Mouse (Mus musculus): ENCODE measurements around the gene Slc9a1.

The Slc9a1 gene

GRCm38 (mm10) chr4:133431508-133431907 lies 62.0 kb downstream of the Slc9a1 start:
- in situ Hi-C loops (cut with MboI; ENCODE audit: low sequenced_read_pairs), result no loop called here

GRCm38 (mm10) chr4:133432560-133433171 lies 63.2 kb downstream of the Slc9a1 start:
- in situ Hi-C loops (cut with MboI; ENCODE audit: low sequenced_read_pairs), result no loop called here

DNA sequence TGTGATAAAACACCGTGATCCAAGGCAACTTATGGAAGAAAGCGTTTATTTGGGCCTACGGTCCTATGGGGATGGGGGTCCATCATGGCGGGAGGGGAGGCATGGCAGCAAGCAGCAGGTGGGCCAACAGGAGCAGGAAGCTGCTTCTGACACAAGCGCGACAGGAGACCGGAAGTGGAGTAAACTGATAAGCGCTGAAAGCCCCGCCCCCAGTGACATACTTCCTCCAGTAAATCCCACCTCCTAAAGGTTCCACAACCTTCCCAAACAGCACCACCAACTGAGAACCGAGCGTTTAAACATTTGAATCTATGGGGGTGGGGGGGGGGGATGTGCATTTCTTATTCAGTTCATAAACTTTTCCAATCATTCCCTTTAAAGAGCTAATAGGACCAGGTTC lies 66.4 kb downstream of the Slc9a1 start:
- in situ Hi-C loops (cut with MboI; ENCODE audit: low sequenced_read_pairs), result no loop called here

- in situ Hi-C loops (cut with MboI; ENCODE audit: low sequenced_read_pairs), result no loop called here
These were observed 70.2 kb downstream of the Slc9a1 start for GRCm38 (mm10) chr4:133439460-133440376.

GRCm38 (mm10) chr4:133440377-133440795 lies 70.9 kb downstream of the Slc9a1 start:
- in situ Hi-C loops (cut with MboI; ENCODE audit: low sequenced_read_pairs), result no loop called here

- in situ Hi-C loops (cut with MboI; ENCODE audit: low sequenced_read_pairs), result no loop called here
These were observed 72.7 kb downstream of the Slc9a1 start for GRCm38 (mm10) chr4:133442194-133442593.

DNA sequence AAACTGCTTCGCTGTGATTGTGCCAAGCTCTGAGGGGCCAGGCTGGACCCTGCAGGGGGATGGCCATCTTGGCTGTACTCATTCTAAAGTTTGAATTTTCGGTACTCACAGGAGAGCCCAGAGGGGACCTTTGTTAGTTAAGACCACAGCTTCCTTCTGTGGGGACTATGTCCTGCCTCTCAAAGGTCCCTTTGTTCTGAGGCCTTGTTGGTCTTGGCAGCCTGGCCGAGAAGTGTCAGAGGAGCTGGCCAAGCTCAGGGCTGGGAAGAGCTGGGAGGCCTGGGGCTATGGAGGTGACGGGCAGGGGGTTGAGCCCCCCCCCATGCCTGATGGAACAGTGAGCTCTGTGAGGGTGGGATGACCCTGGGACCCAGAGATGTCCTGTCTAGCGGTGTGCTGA lies 73.6 kb downstream of the Slc9a1 start:
- in situ Hi-C loops (cut with MboI; ENCODE audit: low sequenced_read_pairs), result no loop called here

DNA sequence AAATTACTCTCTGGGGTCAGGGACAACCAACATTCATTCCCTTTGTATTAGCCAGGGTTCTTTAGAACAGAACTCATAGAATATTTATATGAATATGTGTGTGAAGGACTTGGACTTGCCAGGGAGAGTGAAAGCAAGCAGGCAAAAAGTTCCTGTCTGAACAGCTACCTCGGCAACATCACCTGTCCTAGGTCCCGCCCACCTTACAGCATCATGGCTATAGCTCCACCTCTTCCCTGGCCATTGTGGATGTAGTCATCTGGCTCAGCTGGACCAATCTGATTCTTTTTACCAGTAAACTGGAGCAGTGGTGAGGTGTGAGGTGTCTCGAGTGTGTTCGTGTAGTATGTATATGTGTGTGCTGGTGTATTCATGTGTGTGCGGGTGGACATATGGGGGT lies 76.2 kb downstream of the Slc9a1 start:
- in situ Hi-C loops (cut with MboI; ENCODE audit: low sequenced_read_pairs), result no loop called here

GRCm38 (mm10) chr4:133447366-133447765 lies 77.9 kb downstream of the Slc9a1 start:
- in situ Hi-C loops (cut with MboI; ENCODE audit: low sequenced_read_pairs), result no loop called here

DNA sequence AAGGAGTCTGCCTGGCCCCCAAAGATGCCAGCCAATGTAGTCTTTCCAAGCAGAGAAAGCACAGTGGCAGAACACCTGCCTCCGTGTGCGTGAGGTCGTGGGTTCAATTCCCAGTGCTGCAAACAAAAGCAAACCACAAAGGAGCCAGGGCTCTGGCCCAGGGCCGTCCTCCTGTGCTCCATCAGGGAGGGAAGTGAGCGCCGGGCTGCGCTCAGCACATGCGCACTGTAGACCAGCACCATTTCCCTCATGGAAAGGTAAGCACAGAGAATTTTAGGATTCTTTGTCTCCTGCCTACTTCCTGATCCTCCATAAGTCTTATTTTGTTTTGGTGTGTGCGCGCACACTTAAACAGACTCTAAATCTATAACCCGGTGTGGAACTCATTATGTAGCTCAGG lies 78.5 kb downstream of the Slc9a1 start:
- in situ Hi-C loops (cut with MboI; ENCODE audit: low sequenced_read_pairs), result no loop called here

DNA sequence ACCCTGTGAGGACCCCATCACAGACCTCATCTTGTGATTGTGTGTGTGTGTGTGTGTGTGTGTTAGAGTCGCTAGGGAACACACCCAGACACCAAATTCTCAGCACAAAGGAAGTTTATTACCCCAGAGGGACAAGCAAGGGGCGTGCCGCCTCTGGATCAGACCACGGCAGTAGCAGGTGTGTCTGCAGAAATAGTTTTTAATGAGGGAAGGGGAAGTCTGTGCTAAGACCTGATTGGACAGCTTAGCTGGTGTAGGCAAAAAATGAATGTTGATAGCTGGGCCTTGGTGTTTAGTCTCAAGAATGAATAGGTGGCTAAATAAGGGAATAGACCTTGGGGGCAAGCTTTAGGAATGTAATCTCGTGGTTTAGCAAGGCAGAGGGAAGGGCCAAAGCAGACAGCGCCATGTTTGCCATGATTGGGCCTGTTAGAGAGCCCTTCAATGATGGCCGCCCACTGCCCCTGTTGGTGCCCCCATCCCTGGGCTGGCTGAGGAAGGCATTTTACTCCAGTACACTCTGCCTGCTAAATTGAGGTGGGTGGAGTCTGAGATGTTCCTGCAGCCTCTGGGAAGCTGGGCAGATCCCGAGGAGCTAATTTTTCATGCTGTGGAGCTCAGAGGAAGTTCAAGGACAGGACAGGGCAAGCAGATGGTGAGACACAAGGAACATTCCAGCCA lies 79.3 kb downstream of the Slc9a1 start:
- in situ Hi-C loops (cut with MboI; ENCODE audit: low sequenced_read_pairs), result no loop called here

GRCm38 (mm10) chr4:133449726-133450125 lies 80.2 kb downstream of the Slc9a1 start:
- in situ Hi-C loops (cut with MboI; ENCODE audit: low sequenced_read_pairs), result no loop called here

DNA sequence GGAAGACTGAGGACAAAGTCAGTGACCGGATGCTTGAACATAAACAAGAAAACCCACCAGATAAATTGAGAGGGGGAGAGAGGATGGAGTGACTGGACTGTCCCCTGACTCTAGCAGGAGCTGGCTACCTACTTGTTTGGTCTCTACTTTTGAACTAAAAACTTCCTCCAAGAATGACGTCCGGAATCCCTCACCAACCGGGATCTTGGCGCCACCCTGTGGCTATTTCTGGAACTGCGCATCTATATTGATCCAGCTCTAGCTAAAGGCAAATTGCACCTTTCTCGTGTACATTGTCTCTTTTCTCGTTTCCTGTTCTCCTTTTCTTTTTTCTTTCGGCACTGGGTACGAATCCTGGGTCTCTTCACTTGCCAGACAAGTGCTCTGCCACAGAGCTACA lies 82.0 kb downstream of the Slc9a1 start:
- in situ Hi-C loops (cut with MboI; ENCODE audit: low sequenced_read_pairs), result no loop called here

- in situ Hi-C loops (cut with MboI; ENCODE audit: low sequenced_read_pairs), result no loop called here
These were observed 82.9 kb downstream of the Slc9a1 start for GRCm38 (mm10) chr4:133452433-133452832.

DNA sequence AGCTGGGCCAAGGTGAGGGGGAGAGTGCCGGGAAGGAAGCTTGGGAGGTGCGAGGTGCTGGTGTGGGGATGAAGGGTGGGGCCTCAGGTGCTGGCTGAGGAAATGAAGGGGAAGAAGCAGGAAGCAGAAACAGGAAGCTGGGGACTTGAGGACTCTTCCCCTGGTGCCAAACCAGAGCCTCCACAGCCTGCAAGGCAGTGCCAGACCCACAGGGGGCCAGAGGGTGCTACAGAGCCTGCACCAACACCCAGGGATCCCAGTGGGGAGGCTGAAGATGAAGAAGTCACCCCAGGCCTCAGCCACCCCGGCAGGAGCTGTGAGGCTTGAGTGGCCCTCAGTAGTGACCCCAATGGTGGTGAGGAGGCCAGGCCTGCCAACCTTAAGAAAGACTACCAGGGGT lies 88.5 kb downstream of the Slc9a1 start:
- in situ Hi-C loops (cut with MboI; ENCODE audit: low sequenced_read_pairs), result no loop called here

DNA sequence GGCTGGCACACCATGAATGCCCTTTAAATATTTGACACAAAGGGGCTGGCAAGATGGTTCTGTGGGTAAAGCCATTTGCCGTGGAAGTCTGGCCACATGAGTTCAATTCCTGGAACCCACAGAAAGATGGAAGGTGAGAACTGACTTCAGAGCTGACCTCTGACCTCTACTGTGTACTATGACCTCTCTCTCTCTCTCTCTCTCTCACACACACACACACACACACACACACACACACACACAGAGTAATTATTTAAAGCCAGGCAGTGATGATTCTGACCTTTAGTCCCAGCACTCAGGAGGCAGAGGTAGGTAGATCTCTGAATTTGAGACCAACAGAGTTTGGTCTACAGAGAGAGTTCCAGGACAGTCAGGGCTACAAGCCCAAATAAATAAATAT lies 90.5 kb downstream of the Slc9a1 start:
- in situ Hi-C loops (cut with MboI; ENCODE audit: low sequenced_read_pairs), result no loop called here

DNA sequence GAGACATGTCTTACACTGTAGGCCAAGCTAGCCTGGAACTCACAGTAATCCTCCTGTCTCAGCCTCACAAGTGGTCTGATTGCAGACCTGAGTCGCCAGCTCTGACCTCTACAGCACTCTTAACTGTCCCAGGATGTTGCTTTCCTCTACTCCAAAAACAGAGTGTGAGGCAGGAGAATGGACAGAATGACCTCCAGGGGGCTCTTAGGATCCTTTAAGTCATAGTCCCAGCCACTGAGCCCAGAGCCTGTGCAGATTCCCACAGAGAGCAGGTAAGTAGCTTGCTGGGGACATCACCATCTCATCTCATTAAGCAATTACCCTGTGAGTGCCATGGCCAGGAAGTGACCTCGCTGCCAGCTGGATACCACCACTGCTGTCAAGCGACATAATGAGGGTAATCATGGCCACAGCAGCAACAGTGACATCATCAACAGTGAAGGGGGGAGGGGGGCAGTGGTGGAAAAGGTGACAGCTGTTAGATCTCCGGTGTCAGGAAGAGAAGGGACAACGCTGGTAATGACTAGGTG lies 91.4 kb downstream of the Slc9a1 start:
- in situ Hi-C loops (cut with MboI; ENCODE audit: low sequenced_read_pairs), result no loop called here

DNA sequence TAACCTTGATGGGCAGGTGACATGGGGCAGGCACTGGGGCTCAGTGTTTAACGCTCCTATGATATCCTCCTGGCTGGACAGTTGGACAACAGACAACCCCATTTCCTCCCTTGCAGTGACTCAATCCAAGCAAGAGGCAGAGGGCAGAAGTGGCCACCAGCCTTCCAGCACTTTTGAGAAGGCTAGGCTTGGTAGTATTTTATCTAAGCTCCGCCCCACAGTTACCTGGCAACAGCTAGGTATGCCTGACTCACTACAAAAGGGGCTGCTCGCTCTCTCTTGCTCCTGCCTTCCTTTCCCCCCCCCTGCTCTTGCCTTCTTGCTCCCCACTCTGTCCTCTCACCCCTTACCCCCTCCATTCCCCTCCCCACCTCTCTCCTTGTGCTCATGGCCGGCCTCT lies 91.9 kb downstream of the Slc9a1 start:
- in situ Hi-C loops (cut with MboI; ENCODE audit: low sequenced_read_pairs), result no loop called here

DNA sequence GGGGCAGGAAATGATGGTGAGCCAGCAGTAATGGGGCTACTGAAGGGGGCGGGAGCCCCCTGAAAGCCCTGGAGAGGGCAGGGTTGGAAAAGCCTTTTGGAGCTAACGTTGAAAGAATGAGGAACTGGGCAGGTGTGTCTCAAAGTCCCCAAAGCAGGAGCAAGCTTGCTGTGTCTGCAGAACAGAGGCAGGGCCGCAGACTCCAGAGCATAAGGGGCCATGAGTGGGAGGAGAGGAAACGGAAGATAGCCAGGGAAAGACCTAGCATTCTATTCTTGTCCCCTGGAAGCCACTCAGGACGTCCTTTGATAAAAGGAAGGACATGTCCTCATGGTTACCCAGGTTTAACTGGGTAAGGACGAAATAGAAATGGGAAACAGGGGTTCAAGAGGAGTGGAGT lies 93.7 kb downstream of the Slc9a1 start:
- in situ Hi-C loops (cut with MboI; ENCODE audit: low sequenced_read_pairs), result no loop called here

DNA sequence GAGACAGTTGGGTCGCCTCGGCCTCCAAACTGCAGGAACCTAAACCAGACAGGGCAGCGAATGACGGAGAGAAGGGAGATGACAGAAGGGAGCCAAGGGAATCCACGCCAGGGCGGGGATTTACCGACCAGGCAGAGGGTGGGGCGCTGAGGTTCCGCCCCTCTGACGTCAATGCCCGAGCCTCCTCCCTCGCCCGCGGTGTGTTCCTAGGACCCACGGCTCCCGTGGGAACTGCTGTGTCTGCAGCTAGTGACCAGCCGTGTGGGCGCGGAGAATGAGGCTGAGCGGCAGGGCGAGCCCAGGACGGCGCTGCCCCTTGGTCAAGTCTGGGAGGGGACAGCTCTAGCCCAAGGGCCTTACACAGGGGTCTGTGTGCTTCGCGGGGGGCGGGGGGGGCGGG lies 98.6 kb downstream of the Slc9a1 start:
- in situ Hi-C loops (cut with MboI; ENCODE audit: low sequenced_read_pairs), result no loop called here

DNA sequence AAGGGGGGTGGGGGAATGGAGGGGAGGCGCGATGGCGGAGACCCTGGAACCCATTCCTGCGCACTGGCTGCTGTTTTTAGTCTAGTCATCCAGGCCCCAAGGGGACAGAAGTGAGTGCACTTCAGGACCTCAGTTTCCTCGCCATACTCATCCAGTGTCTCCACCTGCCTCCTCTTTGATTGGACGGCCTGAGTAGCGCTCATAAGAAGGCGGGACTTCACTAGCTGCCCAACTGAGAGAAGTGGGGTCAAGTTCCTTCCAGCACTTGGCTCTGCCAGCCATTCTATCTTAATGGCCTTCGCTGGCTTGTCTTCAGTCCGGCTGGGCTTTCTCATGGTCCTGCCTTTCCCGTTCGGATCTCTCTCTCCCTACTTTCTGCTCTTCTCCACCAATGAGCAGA lies 99.6 kb downstream of the Slc9a1 start:
- in situ Hi-C loops (cut with MboI; ENCODE audit: low sequenced_read_pairs), result no loop called here
